Mouse (Mus musculus) spleen, adult 2 months (tissue): ENCODE results near the gene Adgrl3. TPM values are rescaled to one million over a fixed set of nuclear protein-coding genes. Genes with fewer than 3 reads are reported as not detected.

ENCODE experiments used
- DNase-seq, 2 experiments: peaks; one replicate each; pipeline versions ENCODE4 v3.0.0 to v3.0.0-alpha.2; 2012 to 2021; ENCODE audit warnings: low spot score in 2 of 2, low read depth in 1 of 2
- H3K27ac ChIP-seq: fragments of 200-500 bp; 2 replicates; pipeline ENCODE4 v1.5.1; 2012; ENCODE audit warnings: low read length, inconsistent platforms; ENCODE audit not compliant: insufficient read depth
- H3K27me3 ChIP-seq: fragments of 200-500 bp; 2 replicates; pipeline ENCODE4 v1.6.1; 2012; ENCODE audit warnings: mild to moderate bottlenecking, moderate library complexity, low read length, inconsistent platforms; ENCODE audit not compliant: control insufficient read depth, insufficient read depth
- H3K36me3 ChIP-seq: fragments of 200-500 bp; 2 replicates; pipeline ENCODE4 v1.6.1; 2012; ENCODE audit warnings: mild to moderate bottlenecking, low read length, inconsistent platforms; ENCODE audit not compliant: control insufficient read depth, insufficient read depth
- H3K4me1 ChIP-seq: fragments of 200-500 bp; 2 replicates; pipeline ENCODE4 v1.6.1; 2011; ENCODE audit warnings: inconsistent platforms; ENCODE audit not compliant: control insufficient read depth, insufficient read depth, insufficient read length
- H3K4me3 ChIP-seq: fragments of 200-500 bp; 2 replicates; pipeline ENCODE4 v1.5.1; 2011; ENCODE audit warnings: mild to moderate bottlenecking, inconsistent platforms; ENCODE audit not compliant: insufficient read depth, insufficient read length; ENCODE audit errors: extremely low read depth
- CTCF ChIP-seq: fragments of 200-500 bp; IDR thresholded peaks from 2 replicates; pipeline ENCODE4 v1.5.1; 2011; ENCODE audit warnings: mild to moderate bottlenecking, inconsistent platforms; ENCODE audit not compliant: insufficient read depth, insufficient read length, insufficient replicate concordance; ENCODE audit errors: extremely low read depth
- POLR2A ChIP-seq: fragments of 200-500 bp; IDR thresholded peaks from 2 replicates; pipeline ENCODE4 v1.6.1; 2011; ENCODE audit warnings: low read depth, low read length, inconsistent platforms
- WGBS: fragments of 180-500 bp; shearing (Covaris S2); methylation state at CpG from one replicate; pipeline ENCODE4 v1.1.7; 2018; 5-methylcytosine and 5-hydroxymethylcytosine counted together
- polyA plus RNA-seq: library from polyadenylated mRNA; depleted of rRNA; stranded (reverse); fragments of >200 nt; gene quantifications from 2 replicates; pipeline ENCODE4 v1.2.3, GENCODE M21; 2012

The Adgrl3 gene
- polyA plus RNA-seq, 1 experiment, result 2.5 TPM

DNA sequence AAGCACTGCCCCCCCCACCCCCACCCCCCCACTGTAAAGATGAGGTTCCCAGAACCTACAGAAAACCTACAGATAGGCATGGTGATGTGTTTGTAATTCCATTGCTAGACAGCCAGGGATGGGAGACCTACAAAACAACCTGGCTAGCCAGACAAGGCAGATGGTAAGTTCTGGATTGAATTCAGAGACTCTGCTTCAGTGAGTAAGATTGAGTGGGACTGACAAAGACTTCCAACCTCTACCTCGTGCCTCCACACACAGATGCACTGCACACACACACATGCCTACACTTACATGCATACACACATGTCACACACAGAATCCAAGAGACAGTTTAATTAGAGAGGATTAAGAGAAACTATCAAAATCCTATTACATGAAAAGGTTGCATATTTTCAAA is 544.4 kb downstream of the Adgrl3 start:
- TF ChIP-seq CTCF, result no peak
- no peak for TF ChIP-seq POLR2A
- Histone ChIP-seq H3K36me3 (no peaks in the 10 kb centered on the region), H3K4me1 (no peaks in the 10 kb centered on the region), H3K27ac (no peak overlapping the region), H3K4me3 (no peak overlapping the region), H3K27me3 (no peaks in the 10 kb centered on the region)
- no peak for DNase-seq
- WGBS, result 46% methylated on average over 1 of the region's 1 CpGs

DNA sequence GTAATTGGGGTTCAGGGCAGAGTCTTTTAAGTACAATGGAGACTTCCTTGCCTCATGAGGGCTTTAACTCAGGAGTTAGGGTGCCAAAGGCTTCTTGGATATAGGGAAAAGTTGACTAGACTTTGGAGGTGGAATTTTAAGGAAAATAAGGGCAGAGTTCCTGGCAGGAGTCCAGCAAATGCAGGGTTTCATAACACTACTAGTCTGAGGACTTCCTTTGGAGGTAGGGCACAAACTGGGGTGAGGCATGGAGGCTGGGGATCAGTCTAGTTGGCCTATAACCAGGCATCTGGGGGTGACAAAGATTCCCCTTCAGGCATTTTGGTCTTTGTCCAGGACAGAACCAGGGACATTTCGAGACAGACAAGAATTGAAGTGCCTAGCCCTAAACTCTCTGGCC is 546.6 kb downstream of the Adgrl3 start:
- Histone ChIP-seq H3K36me3 (no peaks in the 10 kb centered on the region), H3K4me1 (no peaks in the 10 kb centered on the region), H3K27me3 (no peaks in the 10 kb centered on the region), H3K27ac (no peak overlapping the region), H3K4me3 (no peak overlapping the region)
- 76% methylated on average over 1 of the region's 1 CpGs for WGBS
- no peak for DNase-seq
- TF ChIP-seq CTCF, result no peak

DNA sequence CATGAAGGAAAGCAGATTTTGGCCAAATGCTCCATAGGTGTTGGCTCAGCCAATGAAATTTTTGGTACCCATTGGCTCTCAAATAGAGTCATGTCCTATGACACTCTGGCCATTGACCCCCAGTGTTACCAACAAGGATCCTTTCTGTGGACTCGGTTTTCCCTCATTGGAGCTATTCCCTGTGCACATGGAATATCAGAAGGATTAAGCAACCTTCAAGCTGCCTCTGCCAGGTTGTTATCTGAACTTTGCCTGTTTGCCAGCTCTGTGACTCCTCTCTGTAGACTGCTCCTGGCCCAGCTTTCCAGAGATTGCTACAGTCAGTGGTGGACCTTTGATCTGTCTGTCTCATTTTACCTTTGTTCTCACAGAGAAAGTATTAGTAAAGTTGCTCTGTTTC is 548.8 kb downstream of the Adgrl3 start:
- TF ChIP-seq CTCF (no peak), POLR2A (no peak)
- H3K27ac ChIP-seq, result no peak overlapping the region
- no peaks in the 10 kb centered on the region for H3K27me3 ChIP-seq
- no peak overlapping the region for H3K4me3 ChIP-seq
- no peaks in the 10 kb centered on the region for H3K36me3 ChIP-seq
- whole genome bisulfite sequencing, result 74% methylated on average over 1 of the region's 1 CpGs
- H3K4me1 ChIP-seq, result no peaks in the 10 kb centered on the region
- DNase-seq, result no peak

DNA sequence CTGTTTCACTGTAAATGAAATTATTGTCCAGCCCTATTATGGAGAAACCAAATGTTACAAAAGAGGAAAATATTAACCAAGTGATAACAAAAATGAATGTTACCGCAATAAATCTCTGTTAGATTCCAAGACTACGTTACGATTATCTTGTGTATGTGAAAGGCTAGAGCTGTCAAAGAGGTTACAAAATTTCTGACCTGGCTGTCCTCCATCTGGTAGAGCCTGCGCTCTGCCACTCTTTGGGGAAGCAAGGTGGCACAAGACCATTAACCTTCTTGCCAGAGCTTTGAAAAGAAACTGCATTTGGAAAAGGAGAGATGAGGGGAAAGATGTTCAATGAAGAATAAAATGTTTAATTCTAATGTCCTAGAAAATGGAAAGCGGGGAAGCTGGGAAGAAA is 562.9 kb downstream of the Adgrl3 start:
- Histone ChIP-seq H3K4me1 (no peaks in the 10 kb centered on the region), H3K4me3 (no peak overlapping the region), H3K36me3 (no peaks in the 10 kb centered on the region), H3K27ac (no peak overlapping the region), H3K27me3 (no peaks in the 10 kb centered on the region)
- no peak for DNase-seq
- 92% methylated on average over 5 of the region's 5 CpGs for WGBS
- TF ChIP-seq CTCF, result no peak
- no peak for TF ChIP-seq POLR2A

DNA sequence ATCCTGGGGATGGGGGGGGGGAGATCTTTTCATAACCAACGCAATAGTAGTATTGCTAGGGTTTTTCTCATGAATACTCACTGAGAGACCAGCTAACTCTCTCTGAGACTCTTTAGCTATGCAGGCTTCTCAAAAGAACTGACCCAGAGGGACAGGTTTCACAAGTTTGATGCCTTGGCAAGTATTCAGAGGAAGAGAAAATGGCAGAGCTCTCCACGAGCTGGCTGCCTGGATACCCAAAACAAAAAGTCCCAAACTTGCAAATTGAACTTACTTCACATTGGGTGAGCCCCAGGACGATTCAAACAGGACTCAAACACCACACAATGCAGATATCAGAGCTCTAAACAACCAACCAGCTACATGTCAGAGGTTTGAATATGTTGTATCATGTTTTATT is 563.5 kb downstream of the Adgrl3 start:
- Histone ChIP-seq H3K4me1 (no peaks in the 10 kb centered on the region), H3K27me3 (no peaks in the 10 kb centered on the region), H3K27ac (no peak overlapping the region), H3K4me3 (no peak overlapping the region), H3K36me3 (no peaks in the 10 kb centered on the region)
- TF ChIP-seq CTCF (no peak), POLR2A (no peak)
- DNase-seq, result no peak
- 48% methylated on average over 3 of the region's 3 CpGs for WGBS

DNA sequence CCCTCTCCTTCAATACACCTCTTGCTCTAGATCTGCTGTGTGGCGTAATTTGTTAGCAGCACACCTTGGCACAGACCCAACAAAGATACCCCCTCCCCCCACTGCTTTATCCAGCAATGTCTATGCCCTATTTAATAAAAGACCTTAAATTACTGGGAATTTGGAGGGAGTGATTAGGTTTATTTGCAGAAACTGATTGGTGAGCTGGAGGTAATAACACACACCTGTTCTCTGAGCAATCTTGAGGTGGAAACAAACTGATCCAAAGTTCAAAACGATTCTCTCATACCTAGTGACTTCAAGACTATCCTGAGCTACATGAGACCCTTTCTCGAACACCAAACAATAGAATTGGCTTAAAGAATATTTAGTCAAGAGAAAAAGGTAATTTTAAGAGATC is 565.0 kb downstream of the Adgrl3 start:
- Histone ChIP-seq H3K36me3 (no peaks in the 10 kb centered on the region), H3K27ac (no peak overlapping the region), H3K4me3 (no peak overlapping the region), H3K4me1 (no peaks in the 10 kb centered on the region), H3K27me3 (no peaks in the 10 kb centered on the region)
- WGBS, result 71% methylated on average over 3 of the region's 3 CpGs
- no peak for TF ChIP-seq CTCF
- TF ChIP-seq POLR2A, result no peak
- no peak for DNase-seq

DNA sequence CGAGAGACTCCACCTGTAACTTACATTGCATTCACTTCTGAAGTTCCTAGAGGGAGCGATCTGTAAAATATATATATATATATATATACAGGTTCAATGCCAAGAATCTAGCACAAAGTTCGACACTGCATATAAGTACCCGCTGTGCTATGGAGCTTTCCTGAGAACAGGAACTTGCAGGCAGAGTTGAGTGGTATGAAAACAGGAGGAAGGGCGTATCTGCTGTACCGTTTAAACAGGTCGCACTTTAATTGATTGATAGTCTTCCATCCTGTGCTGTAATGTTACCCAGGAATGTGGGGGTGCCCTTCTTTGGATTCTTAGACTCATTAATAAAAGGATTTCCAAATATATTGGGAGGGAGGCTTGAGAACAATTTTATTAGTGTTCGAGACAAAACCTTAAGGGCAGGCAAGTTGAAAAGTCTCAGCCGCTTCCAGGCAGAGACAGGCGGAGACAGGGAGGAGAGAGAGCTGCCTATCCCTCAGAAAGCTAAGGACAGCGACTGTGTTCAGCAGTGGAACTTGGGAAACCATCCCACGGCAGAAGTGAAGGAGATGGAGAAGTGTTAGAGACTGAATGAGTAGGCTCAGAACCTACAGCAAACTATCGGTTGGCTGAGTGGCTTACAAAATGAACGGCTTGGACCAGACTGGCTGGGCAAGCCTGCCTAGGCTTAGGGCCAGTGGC is 570.2 kb downstream of the Adgrl3 start:
- no peaks in the 10 kb centered on the region for H3K36me3 ChIP-seq
- H3K4me1 ChIP-seq, result no peaks in the 10 kb centered on the region
- H3K27ac ChIP-seq, result no peak overlapping the region
- no peak overlapping the region for H3K4me3 ChIP-seq
- TF ChIP-seq POLR2A (no peak), CTCF (no peak)
- WGBS, result 74% methylated on average over 14 of the region's 14 CpGs
- H3K27me3 ChIP-seq, result no peaks in the 10 kb centered on the region
- DNase-seq, result no peak
